Mouse (Mus musculus) E14TG2a.4 (cell line): ENCODE data around the gene Them7.

ENCODE experiments used
- H3K27me3 ChIP-seq: 2 replicates; pipeline ENCODE4 v1.6.1; 2014; ENCODE audit warnings: low read length, control low read depth; ENCODE audit not compliant: insufficient read depth
- H3K36me3 ChIP-seq: 2 replicates; pipeline ENCODE4 v1.6.1; 2014; ENCODE audit warnings: low read length, control low read depth; ENCODE audit not compliant: insufficient read depth
- H3K4me1 ChIP-seq: replicated peaks from 2 replicates; pipeline ENCODE4 v1.6.1; 2014; ENCODE audit warnings: low read depth, low read length, control low read depth
- H3K4me3 ChIP-seq: replicated peaks from 2 replicates; pipeline ENCODE4 v1.5.1; 2014; ENCODE audit warnings: mild to moderate bottlenecking, low read length
- H3K9me3 ChIP-seq: 2 replicates; pipeline ENCODE4 v1.6.1; 2014; ENCODE audit warnings: low read length, control low read depth
- CTCF ChIP-seq: conservative IDR thresholded peaks from 2 replicates; pipeline ENCODE4 v1.5.1; 2014; ENCODE audit warnings: low read length
- NANOG ChIP-seq: IDR thresholded peaks from 2 replicates; pipeline ENCODE4 v1.6.1; 2014; ENCODE audit warnings: borderline replicate concordance, low read length, mixed read lengths
- POU5F1 ChIP-seq: IDR thresholded peaks from 2 replicates; pipeline ENCODE4 v1.6.1; 2014; ENCODE audit warnings: low read length, borderline replicate concordance

The Them7 gene

DNA sequence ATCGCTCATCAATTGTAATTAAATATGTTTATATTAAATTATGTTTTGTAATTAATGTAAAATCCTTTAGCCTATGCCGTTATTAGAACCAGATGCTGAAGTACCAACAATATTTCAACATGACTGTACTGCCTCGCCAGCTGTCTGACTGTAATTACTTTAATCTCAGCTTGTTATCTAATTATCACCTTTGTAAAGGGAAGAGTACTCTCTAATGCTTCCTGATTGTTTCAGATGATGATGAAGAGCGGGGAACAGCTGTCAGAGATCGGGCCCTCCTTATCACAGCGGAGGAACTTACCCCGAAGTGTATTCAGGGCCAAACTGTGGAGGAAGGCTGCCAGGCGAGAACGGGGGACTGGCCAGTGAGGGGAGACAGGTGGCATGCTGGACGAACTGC lies 77.4 kb downstream of the Them7 start:
- no peaks in the 10 kb centered on the region for H3K4me1 ChIP-seq
- TF ChIP-seq CTCF (no peak), POU5F1 (no peak), NANOG (no peak)
- no peak overlapping the region for H3K4me3 ChIP-seq
- H3K36me3 ChIP-seq: no peaks in the 10 kb centered on the region
- no peaks in the 10 kb centered on the region for H3K9me3 ChIP-seq
- peaks cover 18% of the 10 kb centered on the region for H3K27me3 ChIP-seq

- Histone ChIP-seq H3K27me3 (peaks cover 20% of the 10 kb centered on the region), H3K36me3 (no peaks in the 10 kb centered on the region), H3K4me1 (peaks cover 4% of the 10 kb centered on the region; the same call in 1 of the 2 replicates), H3K4me3 (no peak overlapping the region), H3K9me3 (no peaks in the 10 kb centered on the region)
- TF ChIP-seq CTCF: no peak
- TF ChIP-seq POU5F1: no peak
- TF ChIP-seq NANOG: no peak
These were observed 79.9 kb downstream of the Them7 start for GRCm38 (mm10) chr2:105303962-105304514.

DNA sequence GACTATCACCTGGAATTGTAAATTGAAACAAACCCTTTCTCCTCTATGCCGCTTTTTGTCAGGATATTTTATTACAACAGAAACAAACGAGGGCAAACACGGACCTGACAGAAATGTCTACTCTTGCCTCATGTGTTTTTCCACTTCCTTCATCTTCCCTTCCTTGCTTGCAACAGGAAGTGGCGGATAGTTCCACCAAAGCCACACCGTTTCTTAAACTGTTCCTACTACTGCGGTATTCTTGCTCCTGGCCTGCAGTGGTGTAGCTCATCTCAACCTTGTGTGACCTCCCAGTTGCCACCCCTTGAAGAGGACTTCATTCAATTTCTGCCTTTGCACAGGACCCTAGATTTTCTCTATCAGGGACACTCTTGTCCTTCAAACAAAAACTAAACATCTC lies 81.8 kb downstream of the Them7 start:
- Histone ChIP-seq H3K4me1 (peaks cover 4% of the 10 kb centered on the region; the same call in 1 of the 2 replicates), H3K9me3 (no peaks in the 10 kb centered on the region), H3K27me3 (peaks cover 20% of the 10 kb centered on the region), H3K36me3 (no peaks in the 10 kb centered on the region), H3K4me3 (no peak overlapping the region)
- TF ChIP-seq CTCF (no peak), NANOG (no peak), POU5F1 (no peak)

DNA sequence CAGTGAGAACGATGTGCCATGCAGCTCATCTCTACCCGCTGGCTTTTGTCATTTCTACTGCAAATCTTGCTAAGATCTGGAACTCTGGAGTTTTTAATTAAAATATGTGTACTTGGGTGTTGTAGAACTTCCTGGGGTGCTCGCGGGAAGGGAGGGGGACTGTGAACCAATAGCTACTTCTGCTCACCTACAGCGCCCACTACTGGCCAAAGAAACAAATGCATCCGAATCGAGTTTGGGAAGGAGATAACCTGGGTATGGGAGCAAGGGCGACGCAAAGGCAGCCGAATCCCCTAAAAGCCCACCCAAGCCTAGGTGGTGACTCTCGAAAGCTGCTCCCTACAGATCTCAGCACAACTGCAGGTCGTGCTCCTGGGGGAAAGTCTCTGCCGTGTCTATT lies 87.3 kb downstream of the Them7 start:
- Histone ChIP-seq H3K27me3 (peaks cover 23% of the 10 kb centered on the region), H3K4me3 (peak overlapping the region; percentile 47; the same call in 1 of the 2 replicates), H3K36me3 (no peaks in the 10 kb centered on the region), H3K9me3 (no peaks in the 10 kb centered on the region), H3K4me1 (peaks cover 10% of the 10 kb centered on the region; the same call in 1 of the 2 replicates)
- TF ChIP-seq CTCF (peak; percentile 85), POU5F1 (no peak)

DNA sequence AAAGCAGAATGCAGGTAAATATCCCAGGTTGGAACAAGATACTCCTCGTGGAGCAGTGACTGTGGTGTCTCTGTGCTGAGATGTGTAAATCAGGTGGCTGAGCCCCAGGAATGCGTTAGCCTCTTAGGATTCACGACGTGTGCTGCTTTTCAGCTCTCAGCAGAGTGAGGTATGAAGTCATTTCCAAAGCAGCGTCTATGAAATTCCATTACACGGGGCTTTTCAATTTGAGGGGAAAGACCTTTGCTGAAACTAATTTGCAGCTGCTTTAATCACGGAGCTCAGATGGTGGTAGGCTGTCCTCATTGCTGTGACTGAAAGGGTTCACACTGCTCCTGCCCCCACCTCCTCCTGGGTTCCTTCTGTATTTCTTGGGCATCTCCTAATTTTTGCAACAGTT lies 87.9 kb downstream of the Them7 start:
- Histone ChIP-seq H3K4me3 (0 out of 2 replicates have a peak overlapping the region, but pooled peaks have one; percentile 47), H3K4me1 (peaks cover 10% of the 10 kb centered on the region; the same call in 1 of the 2 replicates), H3K9me3 (no peaks in the 10 kb centered on the region), H3K36me3 (no peaks in the 10 kb centered on the region), H3K27me3 (peaks cover 20% of the 10 kb centered on the region)
- TF ChIP-seq NANOG (no peak), CTCF (no peak), POU5F1 (no peak)

DNA sequence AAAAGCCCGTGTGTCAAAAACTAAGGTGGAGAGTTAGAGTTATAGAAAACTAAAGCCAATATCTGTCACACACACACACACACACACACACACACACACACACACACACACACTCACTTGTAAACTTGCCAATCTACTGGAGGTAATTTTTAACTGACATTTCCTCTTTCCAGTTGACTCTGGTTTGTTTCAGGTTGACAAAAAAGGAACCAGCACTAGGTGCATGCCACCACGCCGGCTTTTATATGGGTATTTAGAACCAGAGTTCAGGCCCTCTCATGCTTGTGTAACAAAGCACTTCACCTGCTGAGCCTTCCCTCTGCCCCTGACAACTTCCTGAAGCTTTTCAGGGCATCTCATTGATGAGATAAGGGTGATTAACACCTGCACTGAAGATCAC lies 89.0 kb downstream of the Them7 start:
- Histone ChIP-seq H3K4me3 (no peak overlapping the region), H3K9me3 (no peaks in the 10 kb centered on the region), H3K4me1 (peaks cover 6% of the 10 kb centered on the region; the same call in 1 of the 2 replicates), H3K36me3 (no peaks in the 10 kb centered on the region), H3K27me3 (peaks cover 20% of the 10 kb centered on the region)
- TF ChIP-seq POU5F1: no peak
- no peak for TF ChIP-seq NANOG
- no peak for TF ChIP-seq CTCF

DNA sequence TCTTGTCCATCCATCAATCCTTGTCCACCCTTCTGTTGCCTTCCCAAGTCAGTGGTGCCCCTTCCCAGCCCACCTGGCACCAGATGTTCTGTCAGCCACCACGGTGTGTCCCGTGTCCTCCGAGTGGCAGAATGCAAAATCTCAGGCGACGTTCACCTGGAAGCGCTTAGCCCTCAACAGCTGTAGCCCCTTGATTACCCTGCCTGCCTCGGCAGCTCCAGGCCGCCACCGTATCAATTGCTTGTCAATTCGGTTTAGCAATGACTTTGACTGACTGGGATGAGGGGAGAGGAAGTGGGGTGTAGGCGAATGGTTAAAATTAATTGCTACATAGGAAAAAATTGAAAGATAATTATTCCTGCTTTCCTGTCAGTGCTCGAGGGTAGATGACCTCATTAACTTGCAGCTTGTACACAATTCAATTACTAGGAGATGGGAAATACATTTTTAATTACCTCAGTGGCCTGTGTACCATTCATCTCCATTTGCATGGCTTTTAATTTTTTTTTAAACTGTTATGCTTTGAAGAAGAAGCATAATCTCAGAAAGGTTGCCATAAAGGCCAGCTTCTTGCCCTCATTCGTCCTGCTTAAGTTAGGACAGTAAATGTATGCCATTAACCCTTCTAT lies 93.5 kb downstream of the Them7 start:
- no peaks in the 10 kb centered on the region for H3K36me3 ChIP-seq
- H3K27me3 ChIP-seq: peaks cover 8% of the 10 kb centered on the region
- TF ChIP-seq NANOG (no peak), CTCF (no peak), POU5F1 (no peak)
- H3K4me1 ChIP-seq: no peaks in the 10 kb centered on the region
- no peak overlapping the region for H3K4me3 ChIP-seq
- H3K9me3 ChIP-seq: no peaks in the 10 kb centered on the region

DNA sequence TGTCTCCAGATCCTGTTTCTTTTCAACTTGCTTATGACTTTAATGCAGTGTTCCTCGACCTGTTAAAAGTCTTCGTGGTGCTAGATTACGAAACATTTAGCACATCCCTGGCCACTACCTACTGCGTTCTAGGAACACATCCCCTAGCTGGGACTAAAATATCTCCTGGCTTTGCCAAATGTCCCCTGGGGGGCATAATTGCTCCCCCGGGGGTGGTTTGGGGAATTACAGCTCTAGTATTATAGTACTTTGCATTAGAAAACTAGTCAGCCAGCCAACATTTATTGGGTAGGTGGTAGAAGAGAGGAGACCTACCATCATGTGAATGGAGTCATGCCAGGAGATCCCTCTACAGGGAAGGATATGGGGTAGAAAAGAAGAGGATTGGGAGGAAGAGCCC lies 101.9 kb downstream of the Them7 start:
- TF ChIP-seq NANOG (no peak), POU5F1 (no peak), CTCF (peak; percentile 49)
- H3K4me3 ChIP-seq: no peak overlapping the region
- no peaks in the 10 kb centered on the region for H3K36me3 ChIP-seq
- H3K4me1 ChIP-seq: no peaks in the 10 kb centered on the region
- no peaks in the 10 kb centered on the region for H3K9me3 ChIP-seq
- H3K27me3 ChIP-seq: no peaks in the 10 kb centered on the region

DNA sequence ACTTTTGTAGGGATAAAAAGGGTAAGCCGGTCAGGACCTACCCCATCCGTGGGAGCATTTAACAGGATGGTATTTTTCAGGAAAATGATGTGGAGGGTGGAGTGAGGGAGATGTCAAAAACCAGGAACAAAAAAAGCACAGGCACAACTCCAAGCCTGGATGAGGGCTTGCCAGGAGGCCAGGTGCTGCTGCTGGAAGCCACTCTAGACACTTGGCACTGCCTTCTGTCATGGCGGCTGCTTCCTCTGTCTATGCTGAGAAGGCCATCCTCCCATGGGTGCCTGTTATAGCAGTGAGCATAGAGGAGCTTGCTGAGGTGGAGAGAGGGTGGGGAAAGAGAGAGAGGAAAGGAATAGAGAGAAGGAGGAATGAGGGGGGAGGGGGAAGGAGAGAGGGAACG lies 105.9 kb downstream of the Them7 start:
- Histone ChIP-seq H3K36me3 (no peaks in the 10 kb centered on the region), H3K9me3 (no peaks in the 10 kb centered on the region)
- TF ChIP-seq NANOG (no peak), POU5F1 (no peak), CTCF (no peak)

More for the DNA sequence above, 105.9 kb downstream of the Them7 start:
- Histone ChIP-seq H3K4me3 (no peak overlapping the region), H3K4me1 (no peaks in the 10 kb centered on the region), H3K27me3 (no peaks in the 10 kb centered on the region; the same call in 1 of the 2 replicates)
